Mouse (Mus musculus) frontal cortex, postnatal 25 days (tissue): Measurements from ENCODE around the gene Leap2.
A peak's percentile ranks its signal among the peaks of the same experiment; 100 is the strongest.
"Not testable (repeated sequence)": the region's sequence is repeated elsewhere in the genome, so short reads cannot be mapped to it uniquely, and the experiment has no call there.

ENCODE experiments used
- DNase-seq, 2 experiments: peaks; one replicate each; pipeline ENCODE4 v3.0.0; 2022; ENCODE audit warnings: low spot score in 2 of 2

The Leap2 gene

GRCm38 (mm10) chr11:53443861-53444260 is 20.9 kb upstream of the Leap2 start:
- no peak for DNase-seq

GRCm38 (mm10) chr11:53441921-53442320 is 19.0 kb upstream of the Leap2 start:
- no peak for DNase-seq

GRCm38 (mm10) chr11:53436338-53436737 is 13.4 kb upstream of the Leap2 start:
- DNase-seq = no peak

- no peak for DNase-seq
These were observed 12.5 kb upstream of the Leap2 start for GRCm38 (mm10) chr11:53435504-53435903.

GRCm38 (mm10) chr11:53433057-53433456 is 10.1 kb upstream of the Leap2 start:
- no peak for DNase-seq

- DNase-seq = no peak
These were observed 8.5 kb upstream of the Leap2 start for GRCm38 (mm10) chr11:53431347-53432056.

GRCm38 (mm10) chr11:53430670-53431346 is 7.8 kb upstream of the Leap2 start, which contains the start of the genes Uqcrq and Gdf9:
Gene Uqcrq, minus strand, starts transcription at chr11:53430831.
Gene Gdf9, plus strand, starts transcription at chr11:53431023.
- peak; percentile 99 for DNase-seq

- no peak for DNase-seq
These were observed 7.3 kb upstream of the Leap2 start for GRCm38 (mm10) chr11:53430300-53430669.

- DNase-seq = no peak
These were observed 6.2 kb upstream of the Leap2 start for GRCm38 (mm10) chr11:53429182-53429581.

- DNase-seq = no peak
These were observed 5.7 kb upstream of the Leap2 start for GRCm38 (mm10) chr11:53428716-53429057.

- DNase-seq = no peak
These were observed 5.2 kb upstream of the Leap2 start for GRCm38 (mm10) chr11:53427993-53428715.

- not testable (repeated sequence) for DNase-seq
These were observed 3.9 kb upstream of the Leap2 start for GRCm38 (mm10) chr11:53426914-53427313.

GRCm38 (mm10) chr11:53425711-53426255 is 2.8 kb upstream of the Leap2 start:
- DNase-seq = no peak

- DNase-seq = no peak
These were observed 2.3 kb upstream of the Leap2 start for GRCm38 (mm10) chr11:53425251-53425650.

- no peak for DNase-seq
These were observed 1.9 kb upstream of the Leap2 start for GRCm38 (mm10) chr11:53424826-53425225.

- DNase-seq = no peak
These were observed 4.9 kb downstream of the Leap2 start for GRCm38 (mm10) chr11:53418048-53418447.

- DNase-seq = no peak
These were observed 9.1 kb downstream of the Leap2 start for GRCm38 (mm10) chr11:53413871-53414270.

GRCm38 (mm10) chr11:53411738-53412137 is 11.2 kb downstream of the Leap2 start:
- DNase-seq = no peak

- DNase-seq = no peak
These were observed 19.3 kb downstream of the Leap2 start for GRCm38 (mm10) chr11:53403638-53404037.

GRCm38 (mm10) chr11:53393856-53394255 is 29.1 kb downstream of the Leap2 start:
- DNase-seq = no peak

GRCm38 (mm10) chr11:53383758-53384428 is 39.1 kb downstream of the Leap2 start:
- no peak for DNase-seq

- no peak for DNase-seq
These were observed 44.1 kb downstream of the Leap2 start for GRCm38 (mm10) chr11:53378918-53379317.
